Mouse (Mus musculus): ENCODE measurements around the gene Jade1.

GRCm38 (mm10) chr3:41547289-41547688, 8.2 kb upstream of the Jade1 start:
- TF ChIP-seq CTCF (IDR thresholded peaks at IDR 0.05; ENCODE audit: borderline replicate concordance, control insufficient read depth, extremely low read depth, insufficient read depth, low read length, poor library complexity): no peak
- TF ChIP-seq POLR2A (IDR thresholded peaks at IDR 0.05; ENCODE audit: control insufficient read depth, extremely low read depth, insufficient read depth, low read length, poor library complexity): no peak
